ENCODE assay signal across 29 mouse cellular contexts in the genomic region with DNA sequence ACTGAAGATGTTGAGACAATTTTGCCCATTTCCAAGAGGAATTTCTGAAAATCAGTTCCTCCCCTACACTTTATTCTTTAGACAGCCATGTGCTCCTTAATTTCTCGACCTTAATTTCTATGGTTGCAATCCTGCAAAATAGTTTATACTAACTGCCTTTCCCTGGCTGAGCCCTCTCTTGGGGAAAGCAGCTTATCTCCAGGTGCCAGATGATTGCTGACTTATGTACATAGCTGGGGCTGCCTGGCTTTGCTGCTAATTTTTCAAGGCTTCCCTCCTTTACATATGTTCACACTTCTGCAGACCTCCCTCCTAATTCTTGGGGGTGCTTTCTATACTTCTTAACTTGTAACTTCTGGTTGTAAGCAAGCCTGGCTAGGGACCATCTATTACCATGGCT. TPM values are rescaled to one million over a fixed set of nuclear protein-coding genes. Genes with fewer than 3 reads are reported as not detected.
DNase-seq lines count a peak whose midpoint lies in the region; ATAC-seq and TF ChIP-seq lines count a peak whose summit lies in the region.
"Had no signal": no experiment of that assay in that cellular context is flagged by ENCODE, and none has a peak within 500 bp of the region (broad histone marks: within the 10 kb centered on the region; RNA-seq: fewer than 3 reads in every experiment).

No protein-coding gene starts in this region.

- H3K27me3 ChIP-seq in intestine, embryonic 16.5 days (replicated peaks; ENCODE audit: control insufficient read depth, insufficient read depth, low read length): no peaks in the 10 kb centered on the region
- H3K27me3 ChIP-seq in small intestine, adult 2 months (ENCODE audit: control insufficient read depth, insufficient read depth, low read length): no peaks in the 10 kb centered on the region
- no peaks in the 10 kb centered on the region for H3K27me3 ChIP-seq in stomach, embryonic 16.5 days (ENCODE audit: control insufficient read depth, insufficient read depth, low read length)
- H3K27me3 ChIP-seq: embryonic facial prominence, embryonic 13.5 days; forebrain, embryonic 12.5 days; forebrain, embryonic 15.5 days; heart, embryonic 13.5 days; hindbrain, embryonic 12.5 days; hindbrain, embryonic 15.5 days had no signal

- no peak for TF ChIP-seq CTCF in small intestine, adult 2 months (IDR thresholded peaks at IDR 0.05; ENCODE audit: extremely low read depth, insufficient read length, insufficient replicate concordance, low read depth, low read length)

- no peak overlapping the region for H3K4me3 ChIP-seq in intestine, embryonic 16.5 days (ENCODE audit: low read length)
- H3K4me3 ChIP-seq in small intestine, adult 2 months (ENCODE audit: low read depth, low read length): no peak overlapping the region
- no peak overlapping the region for H3K4me3 ChIP-seq in stomach, embryonic 16.5 days (replicated peaks; ENCODE audit: low read length)
- H3K4me3 ChIP-seq: embryonic facial prominence, embryonic 10.5 days; embryonic facial prominence, embryonic 13.5 days; erythroblast, embryonic 14.5 days; forebrain, embryonic 12.5 days; forebrain, embryonic 15.5 days; heart, adult 2 months; heart, embryonic 10.5 days; heart, embryonic 13.5 days; hindbrain, embryonic 12.5 days; hindbrain, embryonic 15.5 days had no signal

- DNase-seq in kidney, adult 11 months: no peak
- no peak for DNase-seq in lung, postnatal 36 days
- DNase-seq in right cerebral cortex, postnatal 25 days: no peak
- DNase-seq: adrenal gland, adult 2 months; adrenal gland, postnatal 14 days; cerebellum, adult 11 months; cerebellum, adult 2 months; cerebellum, adult 9-11 months; cerebellum, postnatal 25 days; embryo, embryonic 11 days; gastrocnemius, postnatal 25 days; heart, adult 2 months; heart, postnatal 14 days had no signal

- peak; percentile 76 for ATAC-seq in intestine, embryonic 16.5 days
- ATAC-seq in stomach, embryonic 16.5 days (ENCODE audit: insufficient read depth, low FRiP score): peak; percentile 60; the same call in 1 of the 2 replicates
- ATAC-seq: CD4-positive, CD25-positive, alpha-beta regulatory T cell, adult 4 months; forebrain, embryonic 15.5 days had no signal

- no peak for TF ChIP-seq POLR2A in small intestine, adult 2 months (IDR thresholded peaks at IDR 0.05; ENCODE audit: low read depth, low read length)

- no peaks in the 10 kb centered on the region for H3K9me3 ChIP-seq in intestine, embryonic 16.5 days (ENCODE audit: control insufficient read depth, low read length)
- no peaks in the 10 kb centered on the region for H3K9me3 ChIP-seq in stomach, embryonic 16.5 days (replicated peaks; ENCODE audit: control insufficient read depth, low read length)
- H3K9me3 ChIP-seq: embryonic facial prominence, embryonic 10.5 days; embryonic facial prominence, embryonic 13.5 days; forebrain, embryonic 12.5 days; forebrain, embryonic 15.5 days; heart, embryonic 10.5 days; heart, embryonic 13.5 days; hindbrain, embryonic 12.5 days; hindbrain, embryonic 15.5 days had no signal

- no peaks in the 10 kb centered on the region for H3K4me1 ChIP-seq in intestine, embryonic 16.5 days (ENCODE audit: control insufficient read depth, insufficient read depth, low read length)
- H3K4me1 ChIP-seq in small intestine, adult 2 months (ENCODE audit: control insufficient read depth, insufficient read depth, insufficient read length, low read length): peaks cover 6% of the 10 kb centered on the region; the same call in 1 of the 2 replicates
- H3K4me1 ChIP-seq in stomach, embryonic 16.5 days (ENCODE audit: control insufficient read depth, insufficient read depth, low read length): no peaks in the 10 kb centered on the region
- H3K4me1 ChIP-seq: embryonic facial prominence, embryonic 10.5 days; embryonic facial prominence, embryonic 13.5 days; forebrain, embryonic 12.5 days; forebrain, embryonic 15.5 days; heart, embryonic 10.5 days; hindbrain, embryonic 12.5 days; hindbrain, embryonic 15.5 days had no signal

- no peak overlapping the region for H3K27ac ChIP-seq in intestine, embryonic 16.5 days (ENCODE audit: low read length)
- H3K27ac ChIP-seq in small intestine, adult 2 months (ENCODE audit: insufficient read depth, low read depth, low read length): peak overlapping the region; percentile 55
- no peak overlapping the region for H3K27ac ChIP-seq in stomach, embryonic 16.5 days (ENCODE audit: low read length)
- H3K27ac ChIP-seq: embryonic facial prominence, embryonic 10.5 days; embryonic facial prominence, embryonic 13.5 days; forebrain, embryonic 12.5 days; forebrain, embryonic 15.5 days; heart, adult 2 months; heart, embryonic 10.5 days; heart, embryonic 13.5 days; hindbrain, embryonic 12.5 days; hindbrain, embryonic 15.5 days had no signal

- 50% methylated on average over 1 of the region's 1 CpGs for WGBS in intestine, embryonic 16.5 days
- 13% methylated on average over 1 of the region's 1 CpGs for whole genome bisulfite sequencing in small intestine, adult 2 months
- WGBS in stomach, embryonic 16.5 days: 30% methylated on average over 1 of the region's 1 CpGs

- H3K36me3 ChIP-seq in intestine, embryonic 16.5 days (ENCODE audit: control insufficient read depth, insufficient read depth, low read length): no peaks in the 10 kb centered on the region
- H3K36me3 ChIP-seq in small intestine, adult 2 months (ENCODE audit: control insufficient read depth, insufficient read depth, low read length): peaks cover 30% of the 10 kb centered on the region
- H3K36me3 ChIP-seq in stomach, embryonic 16.5 days (ENCODE audit: control insufficient read depth, insufficient read depth, low read length): no peaks in the 10 kb centered on the region
- H3K36me3 ChIP-seq: embryonic facial prominence, embryonic 10.5 days; embryonic facial prominence, embryonic 13.5 days; forebrain, embryonic 12.5 days; forebrain, embryonic 15.5 days; heart, embryonic 10.5 days; heart, embryonic 13.5 days; hindbrain, embryonic 12.5 days; hindbrain, embryonic 15.5 days had no signal

- no peak overlapping the region for H3K4me2 ChIP-seq in intestine, embryonic 16.5 days (ENCODE audit: low read depth, low read length)
- no peak overlapping the region for H3K4me2 ChIP-seq in stomach, embryonic 16.5 days (ENCODE audit: low read depth, low read length)
- H3K4me2 ChIP-seq: embryonic facial prominence, embryonic 13.5 days; forebrain, embryonic 12.5 days; forebrain, embryonic 15.5 days; heart, embryonic 13.5 days; hindbrain, embryonic 12.5 days; hindbrain, embryonic 15.5 days had no signal

- H3K9ac ChIP-seq in intestine, embryonic 16.5 days (ENCODE audit: low read depth, low read length): no peak overlapping the region
- no peak overlapping the region for H3K9ac ChIP-seq in stomach, embryonic 16.5 days (ENCODE audit: low read length)
- H3K9ac ChIP-seq: embryonic facial prominence, embryonic 13.5 days; forebrain, embryonic 12.5 days; forebrain, embryonic 15.5 days; heart, embryonic 13.5 days; hindbrain, embryonic 12.5 days; hindbrain, embryonic 15.5 days had no signal

RNA-seq across cellular contexts. Expression of gene Cyp4v3, which starts 12.1 kb away (rescaled TPM):
- polyA plus RNA-seq in intestine, embryonic 16.5 days (2015; fragmentation: Nextera tagmentation; extraction: Ambion mirVana): 1.3 and 1.7 TPM in 2 replicates
- polyA plus RNA-seq in small intestine, adult 2 months (2012; rRNA removed): 6.4 and 37.4 TPM in 2 replicates
- polyA plus RNA-seq in stomach, embryonic 16.5 days (2015; fragmentation: Nextera tagmentation; extraction: Ambion mirVana): 5.6 and 5.7 TPM in 2 replicates
- polyA plus RNA-seq: erythroblast, embryonic 14.5 days had no signal

RNA-seq across cellular contexts. Expression of gene Gm45753, which starts 12.7 kb away (rescaled TPM):
- 0.13 and 0.54 TPM in 2 replicates for polyA plus RNA-seq in intestine, embryonic 16.5 days (2015; fragmentation: Nextera tagmentation; extraction: Ambion mirVana)
- not detected in 2 replicates for polyA plus RNA-seq in small intestine, adult 2 months (2012; rRNA removed)
- polyA plus RNA-seq in stomach, embryonic 16.5 days (2015; fragmentation: Nextera tagmentation; extraction: Ambion mirVana): 0.96 and 1.0 TPM in 2 replicates
- polyA plus RNA-seq: adrenal gland, adult 2 months; C2C12; CD4-positive, CD25-positive, alpha-beta regulatory T cell, adult 4 months; cerebellum, adult 2 months; embryonic facial prominence, embryonic 13.5 days; erythroblast, embryonic 14.5 days; forebrain, embryonic 12.5 days; forebrain, embryonic 15.5 days; heart, adult 2 months; heart, embryonic 10.5 days; hindbrain, embryonic 12.5 days; hindbrain, embryonic 15.5 days had no signal

RNA-seq across cellular contexts. Expression of gene Klkb1, which starts 26.3 kb away (rescaled TPM):
- 0.07 and 0.09 TPM in 2 replicates for polyA plus RNA-seq in intestine, embryonic 16.5 days (2015; fragmentation: Nextera tagmentation; extraction: Ambion mirVana)
- polyA plus RNA-seq in small intestine, adult 2 months (2012; rRNA removed): 0.01 and 0.25 TPM in 2 replicates
- polyA plus RNA-seq in stomach, embryonic 16.5 days (2015; fragmentation: Nextera tagmentation; extraction: Ambion mirVana): 0.29 and 0.48 TPM in 2 replicates
- polyA plus RNA-seq: C2C12; embryonic facial prominence, embryonic 10.5 days; erythroblast, embryonic 14.5 days; forebrain, embryonic 15.5 days; heart, embryonic 10.5 days; heart, embryonic 13.5 days; heart, embryonic 16.5 days; hindbrain, embryonic 12.5 days had no signal

RNA-seq across cellular contexts. Expression of gene F11, which starts 59.1 kb away (rescaled TPM):
- 0.40 and 0.72 TPM in 2 replicates for polyA plus RNA-seq in intestine, embryonic 16.5 days (2015; fragmentation: Nextera tagmentation; extraction: Ambion mirVana)
- not detected in 2 replicates for polyA plus RNA-seq in small intestine, adult 2 months (2012; rRNA removed)
- polyA plus RNA-seq in stomach, embryonic 16.5 days (2015; fragmentation: Nextera tagmentation; extraction: Ambion mirVana): 1.5 and 1.6 TPM in 2 replicates
- polyA plus RNA-seq: adrenal gland, adult 2 months; C2C12; CD4-positive, CD25-positive, alpha-beta regulatory T cell, adult 4 months; cerebellum, adult 2 months; embryonic facial prominence, embryonic 10.5 days; embryonic facial prominence, embryonic 13.5 days; forebrain, embryonic 12.5 days; forebrain, embryonic 15.5 days; gonadal fat pad, adult 2 months; heart, adult 2 months; heart, embryonic 10.5 days; heart, embryonic 16.5 days; hindbrain, embryonic 12.5 days; hindbrain, embryonic 15.5 days had no signal
